Mouse (Mus musculus) erythroblast, embryonic 14.5 days (primary cell): ENCODE data around the gene Tatdn2.

ENCODE experiments used
- GATA1 ChIP-seq: IDR thresholded peaks from 2 replicates; pipeline ENCODE4 v1.6.1; 2012; ENCODE audit warnings: low read length, inconsistent platforms, mixed read lengths
- TAL1 ChIP-seq: IDR thresholded peaks from 3 replicates; pipeline ENCODE4 v1.6.1; 2012; ENCODE audit warnings: low read length, inconsistent platforms, mixed read lengths

- TF ChIP-seq GATA1: no peak
- no peak for TF ChIP-seq TAL1
Measured at GRCm38 (mm10) chr6:113742321-113742720, 45.5 kb downstream of the Tatdn2 start.
